Mouse (Mus musculus) testis, adult 2 months (tissue): Measurements from ENCODE around the gene Nell2.

Source experiments
- CTCF ChIP-seq: fragments of 200-500 bp; IDR thresholded peaks from 2 replicates; pipeline ENCODE4 v1.5.1; 2012; ENCODE audit warnings: low read depth, mild to moderate bottlenecking, inconsistent platforms, low read length, moderate library complexity; ENCODE audit not compliant: control insufficient read depth, insufficient read depth, insufficient replicate concordance
- POLR2A ChIP-seq: fragments of 200-500 bp; IDR thresholded peaks from 2 replicates; pipeline ENCODE4 v1.6.1; 2012; ENCODE audit warnings: low read depth, mild to moderate bottlenecking, inconsistent platforms, low read length, moderate library complexity; ENCODE audit not compliant: control insufficient read depth

DNA sequence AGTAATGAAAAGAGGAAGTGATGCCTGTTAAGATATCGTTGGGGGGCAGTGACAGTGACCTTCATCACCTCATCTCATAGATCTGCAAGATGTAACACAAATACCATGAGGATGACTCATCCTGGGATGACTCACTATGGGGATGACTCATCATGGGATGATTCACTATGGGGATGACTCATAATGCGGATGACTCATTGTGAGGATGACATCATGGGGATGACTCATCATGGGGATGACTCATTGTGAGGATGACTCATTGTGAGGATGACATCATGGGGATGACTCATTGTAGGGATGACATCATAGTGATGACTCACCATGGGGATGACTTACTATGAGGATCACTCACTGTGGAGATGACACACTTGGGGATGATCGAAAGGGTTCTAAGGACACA lies 251.8 kb downstream of the Nell2 start:
- no peak for TF ChIP-seq CTCF
- TF ChIP-seq POLR2A, result no peak
